Mouse (Mus musculus) megakaryocyte, embryonic 14.5 days (primary cell): ENCODE data around the gene Cped1.

Experiments used
- FLI1 ChIP-seq: IDR thresholded peaks from 2 replicates; pipeline ENCODE4 v1.6.1; 2012; ENCODE audit warnings: low read length, inconsistent platforms, mixed read lengths
- GATA1 ChIP-seq: IDR thresholded peaks from 3 replicates; pipeline ENCODE4 v1.6.1; 2012; ENCODE audit warnings: mixed read lengths, low read length, inconsistent platforms, borderline replicate concordance

GRCm38 (mm10) chr6:22017631-22018030 is 31.9 kb downstream of the Cped1 start:
- no peak for TF ChIP-seq GATA1
- no peak for TF ChIP-seq FLI1
